Mouse (Mus musculus) cortical plate, adult 2 months (tissue): ENCODE results near the gene Fam222a.

ENCODE experiments used
- CTCF ChIP-seq: fragments of 200-500 bp; IDR thresholded peaks from 2 replicates; pipeline ENCODE4 v1.5.1; 2011; ENCODE audit warnings: mild to moderate bottlenecking, control low read depth, low read length; ENCODE audit not compliant: insufficient read depth; ENCODE audit errors: extremely low read depth
- POLR2A ChIP-seq: fragments of 200-500 bp; IDR thresholded peaks from 2 replicates; pipeline ENCODE4 v1.6.1; 2011; ENCODE audit warnings: mild to moderate bottlenecking, low read length, control low read depth; ENCODE audit not compliant: insufficient read depth; ENCODE audit errors: extremely low read depth

GRCm38 (mm10) chr5:114556109-114556508, 11.7 kb upstream of the Fam222a start:
- no peak for TF ChIP-seq CTCF
- TF ChIP-seq POLR2A = no peak
